Mouse (Mus musculus) midbrain, embryonic 16.5 days (tissue): ENCODE measurements around the gene Snx15. TPM values are rescaled to one million over a fixed set of nuclear protein-coding genes. Genes with fewer than 3 reads are reported as not detected.

Experiments used
- ATAC-seq: fragments of 200-750 bp; cut with Nextera tagmentation; 2 replicates; pipeline ENCODE4 v1.8.0; 2017; ENCODE audit warnings: moderate TSS enrichment
- H3K27ac ChIP-seq: fragments of 300-500 bp; sonication (generic); 2 replicates; pipeline ENCODE4 v1.5.1; 2014; ENCODE audit warnings: mild to moderate bottlenecking, low read length, mixed read lengths
- H3K27me3 ChIP-seq: fragments of 300-500 bp; sonication (generic); 2 replicates; pipeline ENCODE4 v1.6.1; 2014; ENCODE audit warnings: low read depth, low read length, mixed read lengths; ENCODE audit not compliant: control insufficient read depth, insufficient read depth
- H3K36me3 ChIP-seq: fragments of 300-500 bp; sonication (generic); 2 replicates; pipeline ENCODE4 v1.6.1; 2014; ENCODE audit warnings: mild to moderate bottlenecking, low read length, moderate library complexity, mixed read lengths; ENCODE audit not compliant: control insufficient read depth, insufficient read depth
- H3K4me1 ChIP-seq: fragments of 300-500 bp; sonication (generic); 2 replicates; pipeline ENCODE4 v1.6.1; 2014; ENCODE audit warnings: mild to moderate bottlenecking, low read length, mixed read lengths; ENCODE audit not compliant: control insufficient read depth, insufficient read depth
- H3K4me2 ChIP-seq: fragments of 300-500 bp; sonication (generic); 2 replicates; pipeline ENCODE4 v1.6.1; 2014; ENCODE audit warnings: mild to moderate bottlenecking, low read length, mixed read lengths
- H3K4me3 ChIP-seq: fragments of 300-500 bp; sonication (generic); 2 replicates; pipeline ENCODE4 v1.5.1; 2014; ENCODE audit warnings: low read depth, mild to moderate bottlenecking, low read length, moderate library complexity, mixed read lengths
- H3K9ac ChIP-seq: fragments of 300-500 bp; sonication (generic); 2 replicates; pipeline ENCODE4 v1.6.1; 2014; ENCODE audit warnings: low read depth, low read length, mixed read lengths
- H3K9me3 ChIP-seq: fragments of 300-500 bp; sonication (generic); replicated peaks from 2 replicates; pipeline ENCODE4 v1.6.1; 2014; ENCODE audit warnings: mild to moderate bottlenecking, low read length, mixed read lengths; ENCODE audit not compliant: control insufficient read depth, poor library complexity, severe bottlenecking
- WGBS: fragments of 180-500 bp; shearing (Covaris S2); extraction: QIAGEN DNeasy Blood & Tissue Kit; methylation state at CpG from one replicate; pipeline ENCODE4 v1.1.7; 2014; 5-methylcytosine and 5-hydroxymethylcytosine counted together
- polyA plus RNA-seq: library from polyadenylated mRNA; unstranded; fragments of >200 nt; fragmentation: Nextera tagmentation; extraction: Ambion mirVana; gene quantifications from 2 replicates; pipeline ENCODE4 v1.2.1, GENCODE M21; 2015

The Snx15 gene
- polyA plus RNA-seq, 1 experiment from 2014 or later: 65.4 TPM

DNA sequence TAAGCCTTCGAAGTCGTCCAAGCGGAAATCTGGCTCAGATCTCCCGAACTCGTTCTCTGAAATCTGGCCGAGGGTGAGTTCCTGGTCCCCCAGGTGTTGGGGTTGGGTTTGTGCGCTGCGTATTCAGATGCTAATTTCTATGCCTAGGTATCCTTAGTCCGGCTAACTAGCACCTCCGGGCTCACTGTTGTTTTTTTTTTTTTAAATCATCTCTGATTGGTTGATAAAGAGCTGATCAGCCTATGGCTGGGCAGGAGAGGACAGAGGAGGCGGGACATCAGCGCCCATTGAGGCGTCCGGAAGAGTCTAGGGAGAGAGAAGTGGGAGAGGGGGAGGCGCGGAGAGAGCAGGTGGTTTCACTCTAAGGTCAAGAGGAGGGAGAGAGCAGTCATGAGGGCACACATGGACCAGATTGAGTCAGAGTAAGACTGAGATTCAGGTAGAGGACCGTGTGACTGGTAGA, 42.7 kb downstream of the Snx15 start:
- no peak overlapping the region for H3K9ac ChIP-seq
- under 1% methylated on average over 17 of the region's 17 CpGs for WGBS
- H3K27ac ChIP-seq: no peak overlapping the region
- peak overlapping the region; percentile 94 for H3K4me2 ChIP-seq
- no peaks in the 10 kb centered on the region for H3K27me3 ChIP-seq
- H3K9me3 ChIP-seq: no peaks in the 10 kb centered on the region
- H3K4me3 ChIP-seq: peak overlapping the region; percentile 76
- peaks cover 18% of the 10 kb centered on the region for H3K4me1 ChIP-seq
- H3K36me3 ChIP-seq: peaks cover 9% of the 10 kb centered on the region
- ATAC-seq: peak; percentile 58

DNA sequence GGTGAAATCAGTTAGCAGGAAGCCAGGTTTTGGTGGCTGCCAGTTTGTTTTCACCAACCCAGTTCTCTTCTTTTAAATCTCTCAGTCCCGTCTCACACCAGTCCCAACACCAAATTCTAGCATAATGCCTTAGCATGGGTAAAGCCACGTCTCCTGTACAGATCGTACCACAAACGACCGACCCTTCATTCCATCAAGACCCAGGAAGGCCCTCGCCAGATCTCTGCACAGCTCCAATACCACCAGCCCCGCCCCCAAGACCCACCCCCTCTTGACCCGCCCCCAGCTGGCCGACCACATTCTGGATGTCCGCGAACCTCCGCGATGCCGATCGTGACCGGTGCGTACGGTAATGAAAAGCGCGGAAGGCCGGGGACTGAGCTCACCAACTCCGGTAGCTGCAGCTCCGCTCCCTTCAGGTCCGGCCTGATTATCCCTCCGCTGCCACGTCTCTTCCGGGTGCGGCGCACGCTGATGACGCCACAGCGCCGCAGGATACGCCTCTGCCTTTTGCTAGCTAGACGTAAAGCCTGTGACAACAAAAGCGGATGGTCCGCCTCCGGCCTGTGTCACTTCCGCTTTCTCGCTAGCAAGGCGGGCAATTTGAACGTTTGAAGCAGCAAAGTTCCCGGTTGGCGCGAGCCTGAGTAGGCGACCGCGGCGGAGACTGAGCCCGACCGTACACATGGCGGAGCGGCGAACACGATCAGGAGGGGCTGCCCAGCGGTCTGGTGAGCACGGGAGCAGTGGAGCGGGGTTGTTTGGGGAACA, 43.4 kb downstream of the Snx15 start, which contains the start of the genes Zfpl1 and Cdca5:
TSS of gene Zfpl1 (minus strand) at position 479 of the 771 bp plus-strand sequence.
TSS of gene Cdca5 (plus strand) at position 506 of the 771 bp plus-strand sequence.
- peak; percentile 91 for ATAC-seq
- WGBS: 0% methylated on average over 58 of the region's 58 CpGs
- Histone ChIP-seq H3K4me3 (peak within 1 kb of the TSS; percentile 76), H3K27ac (peak within 1 kb of the TSS; percentile 63; the same call in 1 of the 2 replicates), H3K4me2 (peak within 1 kb of the TSS; percentile 94), H3K27me3 (no peaks in the 10 kb centered on the region), H3K9ac (peak within 1 kb of the TSS; percentile 78), H3K4me1 (peaks cover 18% of the 10 kb centered on the region), H3K9me3 (no peaks in the 10 kb centered on the region), H3K36me3 (peaks cover 16% of the 10 kb centered on the region)

DNA sequence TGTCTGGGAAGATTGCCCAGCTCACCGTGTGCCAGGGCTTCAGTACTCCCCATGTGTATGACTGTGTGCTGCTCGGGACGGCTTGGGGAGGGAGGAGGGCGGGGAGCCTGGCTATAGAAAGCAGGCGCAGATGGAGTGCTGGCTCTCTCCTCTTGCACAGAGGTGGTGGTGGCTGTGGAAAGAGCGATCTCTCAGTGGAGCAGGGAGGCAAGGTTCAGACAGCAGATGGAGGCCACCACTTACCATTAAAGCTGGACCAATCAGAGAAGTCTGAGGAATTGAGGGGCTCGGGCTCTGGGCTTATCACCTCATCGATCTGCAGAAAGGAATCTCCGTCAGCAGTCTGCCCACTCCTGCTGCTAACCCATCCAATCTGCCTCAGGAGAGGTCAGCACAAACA, 45.9 kb downstream of the Snx15 start, which contains the start of gene Gm28374:
TSS of gene Gm28374 (minus strand) at position 101 of the 400 bp plus-strand sequence.
- no peak for ATAC-seq
- H3K27me3 ChIP-seq: no peaks in the 10 kb centered on the region

DNA sequence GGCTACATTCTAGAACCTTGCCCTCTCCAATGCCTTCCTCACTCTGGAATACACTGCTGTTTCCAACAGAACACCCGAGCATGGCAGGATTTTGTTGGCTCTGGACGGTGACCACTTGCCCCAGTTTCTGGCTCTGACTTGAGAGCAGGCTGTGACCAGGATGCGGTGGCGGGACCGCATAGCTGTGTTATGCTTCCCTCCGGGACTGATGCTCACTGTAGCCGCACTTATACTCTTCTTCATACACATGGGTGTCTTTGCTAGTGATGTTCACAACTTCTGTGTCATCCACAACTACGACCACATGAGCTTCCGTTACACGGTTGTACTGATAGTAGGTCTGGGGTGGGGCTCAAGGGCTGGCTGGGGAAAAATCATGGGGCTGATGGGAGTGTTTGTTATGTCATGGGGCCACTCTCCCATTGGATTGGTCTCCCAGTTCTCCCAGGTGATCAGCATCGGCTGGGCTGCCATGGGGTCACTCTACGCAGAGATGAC, 48.1 kb downstream of the Snx15 start, which contains the start of gene Tmem262:
TSS of gene Tmem262 (plus strand) at position 51 of the 498 bp plus-strand sequence.
- Histone ChIP-seq H3K9me3 (no peaks in the 10 kb centered on the region), H3K4me2 (no peak within 1 kb of the TSS), H3K27ac (no peak within 1 kb of the TSS), H3K4me1 (peaks cover 29% of the 10 kb centered on the region), H3K36me3 (peaks cover 16% of the 10 kb centered on the region), H3K4me3 (no peak within 1 kb of the TSS), H3K27me3 (no peaks in the 10 kb centered on the region), H3K9ac (no peak within 1 kb of the TSS)
- WGBS: 94% methylated on average over 12 of the region's 12 CpGs
- no peak for ATAC-seq

More for the DNA sequence above, 45.9 kb downstream of the Snx15 start, which contains the start of gene Gm28374:
- peaks cover 16% of the 10 kb centered on the region for H3K36me3 ChIP-seq
- peaks cover 24% of the 10 kb centered on the region for H3K4me1 ChIP-seq
- WGBS: 89% methylated on average over 9 of the region's 9 CpGs
- H3K9me3 ChIP-seq: no peaks in the 10 kb centered on the region
- H3K4me3 ChIP-seq: no peak within 1 kb of the TSS
- no peak within 1 kb of the TSS for H3K27ac ChIP-seq
- no peak within 1 kb of the TSS for H3K9ac ChIP-seq
- H3K4me2 ChIP-seq: no peak within 1 kb of the TSS

DNA sequence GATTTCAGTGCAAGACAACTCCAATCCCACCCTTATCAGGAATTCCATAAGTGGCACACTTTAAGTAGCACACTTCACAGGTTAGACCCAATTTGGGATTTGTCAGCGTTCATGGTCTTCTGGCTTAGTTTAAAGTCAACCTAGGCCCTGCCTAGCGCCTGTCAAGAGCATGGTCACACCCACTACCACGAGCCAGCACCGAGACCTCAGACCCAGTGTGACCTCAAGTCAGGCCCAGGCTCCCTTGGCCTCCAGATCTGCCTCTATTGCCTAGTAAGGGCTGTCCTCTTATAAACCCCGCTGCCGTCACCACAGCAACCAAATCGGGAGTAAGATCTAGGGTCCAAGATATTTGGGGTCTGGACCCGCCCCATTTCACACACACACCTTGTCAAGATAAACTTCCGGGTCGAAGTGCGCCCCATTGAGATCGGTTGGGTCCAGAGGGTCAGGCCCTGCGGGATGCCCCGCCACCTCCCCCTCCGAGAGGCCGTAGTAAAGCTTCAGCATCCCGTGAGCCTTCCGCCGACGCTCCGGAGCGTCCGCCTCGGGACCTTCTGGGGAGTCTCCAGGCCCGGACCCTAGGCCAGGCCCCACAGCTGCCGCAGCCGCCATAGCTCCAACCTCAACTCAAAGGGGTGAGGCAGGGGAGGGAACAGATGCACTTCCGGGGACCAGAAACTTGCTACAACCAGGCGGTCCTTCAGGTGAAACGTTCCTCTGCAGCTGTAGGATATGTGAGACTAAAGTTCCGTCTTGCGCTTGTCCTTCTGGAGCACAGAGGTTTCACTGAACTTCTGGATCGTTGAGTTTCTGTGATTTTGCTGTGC, 51.3 kb downstream of the Snx15 start, which contains the start of gene Vps51:
TSS of gene Vps51 (minus strand) at position 668 of the 830 bp plus-strand sequence.
- WGBS: 1% methylated on average over 33 of the region's 33 CpGs
- peak within 1 kb of the TSS; percentile 80 for H3K4me2 ChIP-seq
- peak; percentile 93 for ATAC-seq

DNA sequence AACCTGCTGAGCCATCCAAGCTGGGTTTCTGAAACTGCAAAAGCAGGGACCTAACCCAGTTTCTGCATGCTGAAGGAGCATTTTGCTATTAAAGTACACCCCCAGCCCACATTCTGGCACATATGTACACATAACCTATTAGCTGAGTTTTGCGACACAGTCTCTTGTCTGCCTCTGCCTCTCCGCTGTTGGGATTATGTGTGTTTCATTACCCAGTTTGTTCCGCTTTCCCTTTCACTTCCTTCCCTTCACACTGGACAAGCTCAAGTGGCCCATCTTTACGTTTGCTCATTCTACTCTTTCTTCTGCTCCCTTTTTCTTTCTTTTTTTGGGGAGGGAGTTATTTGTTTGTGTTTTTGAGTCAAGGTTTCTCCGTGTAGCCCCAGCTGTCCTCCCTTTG, 54.2 kb downstream of the Snx15 start:
- peaks cover 26% of the 10 kb centered on the region for H3K36me3 ChIP-seq
- H3K9ac ChIP-seq: no peak overlapping the region
- H3K4me3 ChIP-seq: no peak overlapping the region
- no peaks in the 10 kb centered on the region for H3K9me3 ChIP-seq
- no peak overlapping the region for H3K4me2 ChIP-seq
- 93% methylated on average over 5 of the region's 5 CpGs for WGBS
- no peak overlapping the region for H3K27ac ChIP-seq
- no peak for ATAC-seq
- H3K27me3 ChIP-seq: no peaks in the 10 kb centered on the region
- H3K4me1 ChIP-seq: peaks cover 18% of the 10 kb centered on the region

More for the DNA sequence above, 51.3 kb downstream of the Snx15 start, which contains the start of gene Vps51:
- Histone ChIP-seq H3K27me3 (no peaks in the 10 kb centered on the region), H3K36me3 (peaks cover 12% of the 10 kb centered on the region), H3K4me3 (peak within 1 kb of the TSS; percentile 87), H3K9me3 (no peaks in the 10 kb centered on the region), H3K27ac (peak within 1 kb of the TSS; percentile 91), H3K9ac (peak within 1 kb of the TSS; percentile 88), H3K4me1 (peaks cover 18% of the 10 kb centered on the region)

DNA sequence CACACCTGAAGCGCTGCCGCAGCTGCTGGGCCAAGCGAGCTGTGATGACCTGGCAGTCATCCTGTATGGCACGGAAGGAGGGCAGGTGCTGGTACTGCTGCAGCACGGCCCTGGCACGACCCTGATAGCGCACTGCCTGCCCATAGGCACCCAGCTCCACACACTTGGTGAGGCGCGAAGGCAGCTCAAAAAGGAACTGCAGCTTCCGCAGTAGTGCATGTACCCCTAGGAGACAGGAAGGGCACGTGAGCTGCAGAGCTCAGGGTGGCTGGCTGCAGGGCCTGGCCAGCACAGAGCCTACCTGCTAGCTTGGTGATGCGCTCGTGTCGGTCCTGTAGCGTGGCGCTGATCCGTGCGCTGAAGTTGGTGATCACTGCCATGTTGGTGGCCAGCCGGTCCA, 56.8 kb downstream of the Snx15 start:
- H3K36me3 ChIP-seq: peaks cover 26% of the 10 kb centered on the region

DNA sequence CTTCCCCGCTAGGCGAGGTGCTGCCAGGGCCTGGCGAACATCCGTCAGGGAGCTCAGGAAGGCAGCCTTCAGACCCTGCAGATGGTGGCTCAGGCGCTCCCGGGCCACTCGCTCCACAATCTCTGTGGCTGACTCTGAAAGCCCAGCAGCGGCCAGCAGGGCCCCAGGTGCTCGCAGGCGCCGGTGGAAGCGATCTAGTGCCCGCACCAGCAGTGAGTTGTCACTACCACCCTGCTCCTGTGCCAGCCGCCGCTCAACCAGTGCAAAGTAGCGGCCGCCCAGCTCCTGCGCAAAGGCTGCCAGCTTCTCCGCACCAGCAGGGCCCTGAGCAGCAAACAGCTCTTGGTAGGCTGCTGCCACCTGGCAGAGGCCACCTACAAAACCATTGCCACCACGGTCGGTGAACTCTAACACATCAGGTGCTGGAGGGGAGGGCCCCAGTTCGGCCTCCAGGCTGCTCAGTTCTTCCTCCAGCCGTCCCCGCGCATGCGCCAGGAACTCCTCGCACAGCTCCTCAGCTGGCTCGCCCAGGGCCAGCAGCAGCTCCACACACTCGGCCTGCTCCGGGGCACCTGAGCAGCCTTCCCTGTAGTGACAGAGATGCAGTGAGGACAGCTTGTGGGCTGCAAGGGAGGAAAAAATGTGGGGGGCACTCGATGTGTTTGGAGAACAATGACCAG, 57.4 kb downstream of the Snx15 start:
- no peak for ATAC-seq
- no peaks in the 10 kb centered on the region for H3K27me3 ChIP-seq
- peaks cover 26% of the 10 kb centered on the region for H3K36me3 ChIP-seq
- H3K9ac ChIP-seq: no peak overlapping the region
- H3K27ac ChIP-seq: no peak overlapping the region
- H3K4me2 ChIP-seq: no peak overlapping the region
- no peak overlapping the region for H3K4me3 ChIP-seq
- peaks cover 24% of the 10 kb centered on the region for H3K4me1 ChIP-seq
- no peaks in the 10 kb centered on the region for H3K9me3 ChIP-seq
- 94% methylated on average over 31 of the region's 31 CpGs for WGBS

More for the DNA sequence above, 56.8 kb downstream of the Snx15 start:
- H3K4me1 ChIP-seq: peaks cover 24% of the 10 kb centered on the region
- WGBS: 94% methylated on average over 19 of the region's 19 CpGs
- H3K4me2 ChIP-seq: no peak overlapping the region
- H3K4me3 ChIP-seq: no peak overlapping the region
- H3K27ac ChIP-seq: no peak overlapping the region
- H3K27me3 ChIP-seq: no peaks in the 10 kb centered on the region
- no peaks in the 10 kb centered on the region for H3K9me3 ChIP-seq
- no peak overlapping the region for H3K9ac ChIP-seq
- ATAC-seq: no peak
